Comparison of ENCODE assay signal across 17 mouse cellular contexts in the genomic region with DNA sequence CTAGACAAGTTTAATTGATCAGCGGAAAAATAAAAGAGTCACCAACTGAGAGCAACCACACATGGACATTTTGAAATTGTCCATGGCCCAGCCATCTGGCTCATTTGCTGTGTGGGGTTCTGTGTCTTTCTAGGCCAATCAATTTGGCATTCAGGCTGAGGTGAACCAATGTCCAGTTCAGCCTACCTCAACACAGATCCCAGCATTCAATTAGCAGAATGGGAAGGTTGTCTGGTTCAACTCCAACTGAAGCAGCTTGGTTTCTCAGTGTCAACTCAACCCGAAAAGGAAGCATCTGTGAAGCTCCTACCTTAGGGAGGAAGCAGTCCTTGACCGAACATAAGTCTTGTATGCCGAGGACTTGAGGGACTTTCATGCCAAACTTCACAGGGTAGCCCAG.
"Had no signal": no experiment of that assay in that cellular context is flagged by ENCODE, and none has a peak within 500 bp of the region (broad histone marks: within the 10 kb centered on the region; RNA-seq: fewer than 3 reads in every experiment).

No protein-coding gene starts in this region.

- ATAC-seq: midbrain, embryonic 13.5 days; midbrain, embryonic 15.5 days had no signal

- H3K4me2 ChIP-seq: lung, embryonic 14.5 days; midbrain, embryonic 11.5 days; midbrain, embryonic 13.5 days; midbrain, embryonic 15.5 days; neural tube, embryonic 13.5 days; neural tube, embryonic 15.5 days had no signal

- H3K36me3 ChIP-seq: midbrain, embryonic 13.5 days; midbrain, embryonic 15.5 days; neural tube, embryonic 13.5 days; neural tube, embryonic 15.5 days had no signal

- H3K4me3 ChIP-seq: midbrain, embryonic 13.5 days; midbrain, embryonic 15.5 days; myocyte; neural tube, embryonic 13.5 days; neural tube, embryonic 15.5 days had no signal

- DNase-seq: lung, adult 18-20 months; lung, embryonic 14.5 days; lung, postnatal 10 days; lung, postnatal 4 days; right cerebral cortex, adult 18-20 months; right cerebral cortex, postnatal 25 days; right cerebral cortex, postnatal 4 days; spleen, adult 18-20 months; thymus, adult 18-20 months; thymus, postnatal 14 days; thymus, postnatal 36 days had no signal

- H3K4me1 ChIP-seq: midbrain, embryonic 15.5 days; neural tube, embryonic 13.5 days; neural tube, embryonic 15.5 days had no signal

- H3K9me3 ChIP-seq: midbrain, embryonic 13.5 days; midbrain, embryonic 15.5 days; neural tube, embryonic 13.5 days; neural tube, embryonic 15.5 days had no signal

- H3K9ac ChIP-seq: lung, embryonic 14.5 days; midbrain, embryonic 13.5 days; midbrain, embryonic 15.5 days; neural tube, embryonic 13.5 days; neural tube, embryonic 15.5 days had no signal

- H3K27ac ChIP-seq: midbrain, embryonic 13.5 days; midbrain, embryonic 15.5 days; neural tube, embryonic 13.5 days; neural tube, embryonic 15.5 days had no signal

- H3K27me3 ChIP-seq: midbrain, embryonic 13.5 days; midbrain, embryonic 15.5 days; neural tube, embryonic 13.5 days; neural tube, embryonic 15.5 days had no signal
